Mouse (Mus musculus): Measurements from ENCODE around the gene Gpi1.
A peak's percentile ranks its signal among the peaks of the same experiment; 100 is the strongest.
"Not testable (repeated sequence)": the region's sequence is repeated elsewhere in the genome, so short reads cannot be mapped to it uniquely, and the experiment has no call there.

Gene Gpi1

DNA sequence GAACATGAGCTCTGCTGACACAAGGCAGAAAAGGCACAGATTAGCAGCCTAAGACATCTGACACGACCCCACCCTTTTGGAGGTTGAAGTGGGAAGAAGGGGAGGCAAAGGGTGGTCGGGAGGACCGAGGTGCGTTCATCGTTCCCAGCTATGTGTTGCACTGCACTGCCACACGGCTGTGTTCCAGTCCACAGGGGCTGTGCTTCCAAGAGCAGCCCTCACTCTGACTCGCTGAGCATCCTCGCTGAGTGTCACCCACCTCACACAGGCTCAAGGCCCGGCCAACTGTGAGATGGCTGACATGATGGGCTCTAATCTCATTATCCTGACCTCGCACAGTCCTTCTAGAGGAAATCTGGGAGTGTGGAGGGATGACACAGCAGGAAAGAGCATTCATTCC, 13.7 kb downstream of the Gpi1 start:
- Histone ChIP-seq H3K27me3 (ENCODE audit: control insufficient read depth, insufficient read depth, low read length, poor library complexity, severe bottlenecking) (no peaks in the 10 kb centered on the region), H3K36me3 (ENCODE audit: control insufficient read depth, insufficient read depth, low read length, poor library complexity, severe bottlenecking) (peaks cover 16% of the 10 kb centered on the region)
- DNase-seq (ENCODE audit: low read depth, low spot score) = no peak

DNA sequence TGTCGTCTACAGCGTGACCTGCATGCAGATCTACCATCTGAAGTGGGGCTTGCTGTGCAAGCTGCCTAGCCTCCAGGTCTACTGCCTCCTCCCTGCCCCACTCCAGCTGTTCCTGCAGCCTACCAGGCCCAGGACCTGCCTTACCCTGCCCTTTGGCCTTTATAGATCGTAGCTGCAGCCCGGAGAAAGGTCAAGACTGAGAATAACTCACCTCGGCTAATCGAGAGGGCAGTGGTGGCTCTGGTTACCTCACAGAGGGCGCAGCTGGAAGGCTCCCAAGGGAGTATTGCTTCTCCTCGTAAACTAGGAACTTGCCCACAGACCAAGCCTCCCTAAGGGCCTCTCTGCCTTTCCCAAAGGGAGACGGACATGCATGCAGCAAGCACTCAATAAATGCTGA, 14.7 kb downstream of the Gpi1 start:
- Histone ChIP-seq H3K27me3 (ENCODE audit: control insufficient read depth, insufficient read depth, low read length, poor library complexity, severe bottlenecking) (no peaks in the 10 kb centered on the region), H3K36me3 (ENCODE audit: control insufficient read depth, insufficient read depth, low read length, poor library complexity, severe bottlenecking) (peaks cover 13% of the 10 kb centered on the region)
- no peak for DNase-seq (ENCODE audit: low read depth, low spot score)

DNA sequence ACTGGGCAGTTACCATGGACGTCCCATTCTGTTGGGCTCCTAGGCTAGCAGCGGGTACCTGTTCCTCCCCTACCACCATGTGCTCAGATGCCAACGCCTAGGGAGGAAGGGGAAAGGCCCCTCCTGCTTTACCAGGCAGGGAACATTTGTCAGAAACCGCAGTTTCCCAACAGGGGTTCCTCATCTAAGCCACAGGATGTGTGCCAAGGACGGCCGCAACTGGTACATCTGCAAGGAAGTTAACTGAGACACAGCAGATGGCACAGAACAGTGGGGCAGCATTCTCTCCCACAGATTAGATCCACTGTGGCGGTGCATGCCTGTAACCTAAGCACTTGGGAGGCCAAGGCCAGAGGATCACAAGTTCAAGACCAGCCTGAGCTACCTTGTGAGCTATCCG, 15.5 kb downstream of the Gpi1 start:
- H3K36me3 ChIP-seq (ENCODE audit: control insufficient read depth, insufficient read depth, low read length, poor library complexity, severe bottlenecking) = peaks cover 11% of the 10 kb centered on the region
- no peak for DNase-seq (ENCODE audit: low read depth, low spot score)
- no peaks in the 10 kb centered on the region for H3K27me3 ChIP-seq (ENCODE audit: control insufficient read depth, insufficient read depth, low read length, poor library complexity, severe bottlenecking)

DNA sequence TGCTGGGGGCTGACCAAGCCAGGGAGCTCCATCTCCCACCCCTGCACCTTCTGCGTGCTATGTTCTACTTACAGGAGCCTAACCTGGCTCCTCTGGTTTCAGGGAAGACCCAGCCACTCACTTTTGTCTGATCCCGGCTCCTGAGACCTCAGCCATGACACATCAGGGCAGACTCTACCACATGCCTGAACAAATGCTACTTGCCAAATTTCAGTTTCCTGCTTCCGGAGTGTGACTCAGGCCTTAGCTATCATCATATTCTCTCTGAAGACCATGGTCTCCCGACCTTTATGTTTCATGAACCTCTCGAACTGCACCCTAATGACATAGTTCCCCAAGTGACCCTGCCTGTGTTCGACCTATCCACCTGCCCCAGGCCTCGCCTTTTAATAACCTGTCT, 16.9 kb downstream of the Gpi1 start:
- DNase-seq (ENCODE audit: low read depth, low spot score) = no peak
- H3K36me3 ChIP-seq (ENCODE audit: control insufficient read depth, insufficient read depth, low read length, poor library complexity, severe bottlenecking) = peaks cover 11% of the 10 kb centered on the region
- no peaks in the 10 kb centered on the region for H3K27me3 ChIP-seq (ENCODE audit: control insufficient read depth, insufficient read depth, low read length, poor library complexity, severe bottlenecking)

DNA sequence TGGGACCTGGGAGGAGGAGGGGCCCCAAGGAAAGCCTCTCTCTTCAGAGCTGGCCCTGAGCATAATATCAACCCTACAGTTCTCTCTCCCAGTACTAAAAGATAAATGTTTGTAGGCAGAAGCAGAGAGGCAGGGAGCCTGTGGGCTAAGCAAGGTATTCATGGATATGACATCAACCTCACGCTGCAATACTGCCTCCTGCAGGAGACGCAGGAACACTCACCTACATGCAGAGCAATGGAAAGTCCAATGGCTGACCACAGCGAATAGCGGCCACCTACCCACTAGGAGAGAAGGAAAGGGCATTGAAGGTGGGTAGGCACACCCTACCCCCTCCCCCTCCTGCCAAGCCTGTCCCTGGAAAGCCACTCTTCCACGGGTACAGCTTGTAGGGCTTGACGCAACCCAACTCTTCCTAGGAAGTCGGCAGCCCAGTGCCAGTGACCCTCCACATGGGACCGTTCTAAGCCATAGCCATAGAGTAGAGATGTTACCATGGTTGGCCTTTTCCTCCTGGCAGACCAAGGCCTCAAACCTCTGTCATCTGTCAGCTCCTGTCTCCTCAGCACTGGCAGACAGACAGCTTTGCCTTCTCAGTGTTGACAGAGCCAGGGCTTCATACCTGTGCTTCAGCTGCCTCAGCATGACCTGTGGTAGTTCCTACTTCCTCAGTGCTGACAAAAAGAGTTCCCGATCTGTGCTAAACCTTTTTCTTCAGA, 21.9 kb downstream of the Gpi1 start:
- Histone ChIP-seq H3K27me3 (ENCODE audit: control insufficient read depth, insufficient read depth, low read length, poor library complexity, severe bottlenecking) (no peaks in the 10 kb centered on the region), H3K36me3 (ENCODE audit: control insufficient read depth, insufficient read depth, low read length, poor library complexity, severe bottlenecking) (peaks cover 22% of the 10 kb centered on the region)
- DNase-seq (ENCODE audit: low read depth, low spot score) = peak; percentile 29

DNA sequence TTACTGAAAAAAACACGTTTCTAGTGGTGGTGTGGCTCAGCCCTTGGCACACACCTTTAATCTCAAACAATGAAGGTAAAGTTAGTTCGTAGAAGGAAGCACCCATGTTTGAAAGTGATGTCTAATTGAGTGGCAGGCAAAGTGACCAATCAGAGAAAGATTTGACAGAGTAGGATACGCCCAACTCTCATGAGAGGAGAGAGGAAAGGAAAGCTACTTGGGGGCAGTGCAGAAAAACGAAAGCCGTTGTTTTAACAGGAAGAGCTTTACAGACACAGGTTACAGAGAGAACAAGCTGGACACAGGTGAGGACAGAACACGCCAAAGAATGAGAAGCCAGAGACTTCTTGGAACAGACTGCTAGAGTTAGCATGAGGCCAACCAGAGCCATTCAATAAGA, 23.8 kb downstream of the Gpi1 start:
- peaks cover 29% of the 10 kb centered on the region for H3K36me3 ChIP-seq (ENCODE audit: control insufficient read depth, insufficient read depth, low read length, poor library complexity, severe bottlenecking)
- no peaks in the 10 kb centered on the region for H3K27me3 ChIP-seq (ENCODE audit: control insufficient read depth, insufficient read depth, low read length, poor library complexity, severe bottlenecking)
- DNase-seq (ENCODE audit: low read depth, low spot score) = no peak

DNA sequence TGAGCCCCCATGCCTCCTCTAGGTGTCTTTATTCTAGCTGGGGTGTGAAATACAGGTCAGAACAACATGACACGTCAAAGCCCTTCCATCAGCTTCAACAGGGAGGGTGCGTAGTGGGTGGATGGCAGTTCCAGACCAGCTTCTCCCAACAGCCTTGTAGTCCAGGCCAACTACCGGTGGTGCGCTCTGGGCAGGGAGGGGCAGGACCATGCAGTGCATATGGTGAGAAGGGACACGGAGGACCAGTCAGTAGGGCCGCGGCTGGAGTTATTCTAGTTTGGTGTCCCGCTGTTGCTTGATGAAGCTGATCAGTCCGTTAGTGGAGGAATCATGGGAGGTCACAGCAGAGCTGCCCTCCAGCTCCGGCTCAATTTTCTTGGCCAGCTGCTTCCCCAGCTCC, 28.0 kb downstream of the Gpi1 start:
- DNase-seq (ENCODE audit: low read depth, low spot score); H3K27me3 ChIP-seq (ENCODE audit: control insufficient read depth, insufficient read depth, low read length, poor library complexity, severe bottlenecking): not testable (repeated sequence)
- H3K36me3 ChIP-seq (ENCODE audit: control insufficient read depth, insufficient read depth, low read length, poor library complexity, severe bottlenecking) = peaks cover 29% of the 10 kb centered on the region

DNA sequence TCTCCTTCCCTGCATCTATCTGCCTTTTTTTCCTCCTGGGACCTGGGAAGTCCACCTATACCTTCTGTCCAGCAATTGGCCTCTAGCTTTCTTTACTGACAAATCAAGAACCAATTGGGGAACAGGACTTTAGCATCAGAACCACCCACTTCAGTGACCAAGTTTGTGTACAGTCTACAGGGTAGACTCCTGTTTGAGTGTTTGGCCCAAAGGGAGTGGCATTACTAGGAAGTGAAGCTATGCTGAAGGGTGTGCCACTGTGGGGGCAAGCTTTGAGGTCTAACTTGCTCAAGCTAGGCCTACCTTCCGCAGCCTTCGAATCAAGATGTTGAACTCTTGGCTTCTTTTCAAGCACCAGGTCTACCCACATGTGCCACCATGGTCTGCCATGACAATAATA, 29.3 kb downstream of the Gpi1 start:
- Histone ChIP-seq H3K27me3 (ENCODE audit: control insufficient read depth, insufficient read depth, low read length, poor library complexity, severe bottlenecking) (no peaks in the 10 kb centered on the region), H3K36me3 (ENCODE audit: control insufficient read depth, insufficient read depth, low read length, poor library complexity, severe bottlenecking) (peaks cover 25% of the 10 kb centered on the region; the same call in 1 of the 2 replicates)
- no peak for DNase-seq (ENCODE audit: low read depth, low spot score)

DNA sequence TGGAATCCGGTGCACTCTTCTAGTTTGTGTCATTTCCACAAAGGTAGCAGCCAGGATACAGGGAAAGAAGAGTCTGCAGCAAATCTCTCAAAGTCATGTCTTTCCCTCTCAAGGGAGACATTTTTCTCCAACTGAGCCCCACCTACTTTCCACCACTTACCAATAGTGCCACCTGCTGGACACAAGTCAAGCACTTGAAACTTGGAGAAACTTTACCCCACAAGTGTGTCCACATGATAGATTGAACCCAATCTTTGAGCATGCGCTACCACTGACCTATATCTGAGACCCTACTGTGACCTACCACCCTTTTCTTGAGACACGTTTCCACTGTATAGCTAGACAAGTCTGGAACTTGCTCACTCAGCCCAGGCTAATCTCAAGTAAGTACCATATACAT, 31.8 kb downstream of the Gpi1 start:
- no peaks in the 10 kb centered on the region for H3K27me3 ChIP-seq (ENCODE audit: control insufficient read depth, insufficient read depth, low read length, poor library complexity, severe bottlenecking)
- peak; percentile 86 for DNase-seq (ENCODE audit: low read depth, low spot score)
- peaks cover 10% of the 10 kb centered on the region; the same call in 1 of the 2 replicates for H3K36me3 ChIP-seq (ENCODE audit: control insufficient read depth, insufficient read depth, low read length, poor library complexity, severe bottlenecking)

DNA sequence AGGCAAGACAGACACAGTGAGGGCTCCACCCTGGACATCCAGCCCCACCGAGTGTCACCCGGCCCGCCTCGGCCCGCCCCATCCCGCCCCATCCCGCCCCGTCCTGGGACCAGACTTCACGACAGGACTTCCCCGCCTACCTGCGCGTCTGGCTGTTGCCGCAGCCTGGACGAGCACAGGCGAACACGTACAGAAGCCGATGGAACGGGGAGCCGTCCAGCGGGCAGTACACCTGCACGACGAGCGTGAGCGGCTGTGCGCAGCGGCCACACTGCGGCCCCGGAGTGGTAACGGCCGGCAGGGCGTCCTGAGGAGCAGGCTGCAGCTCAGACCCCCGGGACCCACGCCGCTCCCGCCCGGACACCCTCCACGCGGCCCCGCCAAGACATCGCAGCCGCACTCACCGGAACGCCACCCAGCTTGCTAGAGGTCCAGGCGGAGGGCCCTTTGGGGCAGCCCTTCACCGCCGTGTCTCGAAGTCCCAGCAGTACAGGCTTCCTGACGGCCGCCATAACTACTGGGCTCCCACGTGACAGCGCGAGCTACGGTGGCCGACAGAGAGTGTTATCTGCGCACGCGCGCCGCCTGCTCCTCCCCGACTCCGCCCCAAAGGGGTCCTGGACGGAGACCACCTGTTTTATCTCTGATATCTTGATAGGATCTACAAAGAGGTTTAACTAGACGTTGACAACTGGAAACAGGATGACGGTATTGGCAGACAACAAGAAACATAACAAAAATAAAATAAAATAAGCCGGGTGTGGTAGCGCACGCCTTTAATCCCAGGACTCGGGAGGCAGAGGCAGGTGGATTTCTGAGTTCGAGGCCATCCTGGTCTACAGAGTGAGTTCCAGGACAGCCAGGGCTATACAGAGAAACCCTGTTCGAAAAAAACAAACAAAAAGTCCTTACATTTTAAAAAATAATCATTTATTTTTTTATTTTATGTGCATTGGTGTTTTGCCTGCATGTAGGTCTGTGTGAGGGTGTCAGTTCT, 33.7 kb downstream of the Gpi1 start, which contains the start of gene Pdcd2l:
Gene Pdcd2l (minus strand): TSS at position 530 of the 997 bp plus-strand sequence.
- no peaks in the 10 kb centered on the region for H3K27me3 ChIP-seq (ENCODE audit: control insufficient read depth, insufficient read depth, low read length, poor library complexity, severe bottlenecking)
- DNase-seq (ENCODE audit: low read depth, low spot score) = peak; percentile 93
- H3K36me3 ChIP-seq (ENCODE audit: control insufficient read depth, insufficient read depth, low read length, poor library complexity, severe bottlenecking) = peaks cover 3% of the 10 kb centered on the region; the same call in 1 of the 2 replicates

DNA sequence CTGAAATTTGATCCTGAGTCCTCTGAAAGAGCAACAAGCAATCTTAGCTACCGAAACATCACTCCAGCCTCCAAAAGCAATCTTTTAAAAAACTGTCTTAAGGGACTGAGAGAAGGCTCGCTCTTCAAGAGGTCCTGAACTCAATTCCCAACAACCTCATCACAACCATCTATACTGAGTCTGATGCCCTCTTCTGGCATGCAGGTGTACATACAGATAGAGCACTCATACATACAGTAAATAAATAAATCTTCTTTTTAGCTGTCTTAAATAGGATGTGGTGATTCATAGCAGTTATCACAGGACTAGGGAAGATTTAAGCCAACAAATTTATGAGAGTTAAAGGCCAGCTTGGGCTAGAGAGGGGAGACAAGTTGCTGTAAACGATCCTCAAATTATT, 34.5 kb downstream of the Gpi1 start:
- peak; percentile 37 for DNase-seq (ENCODE audit: low read depth, low spot score)
- peaks cover 3% of the 10 kb centered on the region; the same call in 1 of the 2 replicates for H3K36me3 ChIP-seq (ENCODE audit: control insufficient read depth, insufficient read depth, low read length, poor library complexity, severe bottlenecking)
- no peaks in the 10 kb centered on the region for H3K27me3 ChIP-seq (ENCODE audit: control insufficient read depth, insufficient read depth, low read length, poor library complexity, severe bottlenecking)

DNA sequence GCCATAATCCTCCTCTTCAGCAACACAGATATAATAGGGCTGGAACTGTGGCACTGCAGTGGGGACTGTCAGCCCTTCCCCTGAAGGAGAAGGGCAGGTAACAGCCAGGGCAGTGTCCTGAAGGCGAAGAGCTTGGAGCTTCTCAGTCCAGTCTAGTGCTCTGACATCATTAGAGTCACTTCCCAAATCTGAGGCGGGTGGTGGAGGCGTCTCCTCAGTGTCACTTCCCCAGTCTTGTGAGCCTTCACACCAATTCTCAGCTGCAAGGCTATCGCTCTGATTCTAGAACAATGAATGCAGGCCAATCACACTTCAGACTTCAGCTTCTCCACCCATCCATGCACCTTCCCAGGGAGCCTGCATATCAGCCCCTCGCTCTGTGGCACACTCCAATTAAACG, 37.3 kb downstream of the Gpi1 start:
- H3K36me3 ChIP-seq (ENCODE audit: control insufficient read depth, insufficient read depth, low read length, poor library complexity, severe bottlenecking) = peaks cover 3% of the 10 kb centered on the region; the same call in 1 of the 2 replicates
- no peaks in the 10 kb centered on the region for H3K27me3 ChIP-seq (ENCODE audit: control insufficient read depth, insufficient read depth, low read length, poor library complexity, severe bottlenecking)
- DNase-seq (ENCODE audit: low read depth, low spot score) = peak; percentile 40

DNA sequence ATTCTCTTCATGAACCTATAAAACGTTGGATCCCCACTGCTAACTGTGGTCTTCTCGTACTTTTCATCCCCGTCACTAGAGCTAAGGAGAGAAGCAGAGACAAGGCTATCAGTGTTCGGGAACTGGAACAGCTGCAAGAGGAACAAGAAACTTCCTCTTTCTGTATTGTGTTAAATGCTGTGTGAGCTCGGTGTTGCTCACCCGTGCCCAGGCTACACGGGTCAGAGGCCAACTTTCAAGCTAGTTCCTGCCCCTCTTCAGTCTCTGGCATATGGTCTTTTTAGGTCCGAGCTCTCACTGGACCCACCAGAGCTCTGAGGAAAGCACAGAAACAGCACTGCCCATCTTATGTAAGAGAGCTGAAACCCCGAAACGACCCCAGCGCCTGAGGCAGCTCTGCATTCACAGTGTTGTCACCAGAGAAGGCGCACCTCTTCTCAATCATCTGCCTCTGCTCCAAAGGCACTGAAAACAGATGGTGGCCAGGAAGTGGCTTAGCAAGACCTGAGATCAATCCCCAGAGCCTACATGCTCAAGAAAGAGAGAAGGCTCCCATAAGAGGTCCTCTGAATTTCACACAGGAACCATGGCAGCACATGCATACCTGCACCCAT, 40.7 kb downstream of the Gpi1 start:
- DNase-seq (ENCODE audit: low read depth, low spot score) = peak; percentile 69
- peaks cover 5% of the 10 kb centered on the region for H3K36me3 ChIP-seq (ENCODE audit: control insufficient read depth, insufficient read depth, low read length, poor library complexity, severe bottlenecking)
- no peaks in the 10 kb centered on the region for H3K27me3 ChIP-seq (ENCODE audit: control insufficient read depth, insufficient read depth, low read length, poor library complexity, severe bottlenecking)

DNA sequence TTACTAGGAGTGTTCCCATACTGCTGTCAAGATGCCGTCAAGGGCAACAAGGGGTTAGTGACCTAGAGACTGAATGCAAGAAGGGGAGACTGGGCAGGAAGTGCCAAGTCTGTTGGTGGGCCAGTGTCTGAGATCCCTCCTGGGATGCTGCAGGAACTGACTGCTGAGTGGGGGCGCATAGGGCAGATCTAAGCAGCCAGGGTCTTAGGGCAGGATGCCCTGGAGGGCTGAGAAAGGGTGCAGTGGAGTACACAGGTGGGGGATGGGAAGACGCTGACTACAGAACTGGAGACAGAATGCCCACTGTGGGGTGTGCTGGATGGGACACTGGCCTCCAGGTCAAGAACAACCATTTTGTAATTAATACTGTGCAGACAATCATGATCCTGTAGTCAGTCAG, 46.3 kb downstream of the Gpi1 start:
- Histone ChIP-seq H3K27me3 (ENCODE audit: control insufficient read depth, insufficient read depth, low read length, poor library complexity, severe bottlenecking) (no peaks in the 10 kb centered on the region), H3K36me3 (ENCODE audit: control insufficient read depth, insufficient read depth, low read length, poor library complexity, severe bottlenecking) (peaks cover 2% of the 10 kb centered on the region)
- DNase-seq (ENCODE audit: low read depth, low spot score) = no peak

DNA sequence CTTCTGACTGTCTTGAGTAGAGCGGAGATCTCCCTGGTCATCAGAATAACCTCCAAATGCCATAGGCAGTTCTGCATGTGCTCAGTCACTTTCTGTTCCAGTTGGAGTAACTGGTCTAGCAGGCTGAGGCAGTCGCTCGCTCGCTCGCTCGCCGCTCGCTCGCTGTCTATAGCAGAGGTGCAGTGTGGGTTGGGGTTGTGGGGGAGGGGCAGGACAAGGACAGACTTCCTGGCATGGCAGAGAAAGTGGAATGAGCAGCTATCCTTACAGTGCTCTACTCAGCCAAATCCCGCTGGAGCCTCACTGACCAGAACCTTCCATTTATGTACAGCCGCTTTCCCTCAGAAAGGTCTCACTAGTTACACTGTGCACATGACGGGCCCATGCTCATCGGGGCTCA, 46.8 kb downstream of the Gpi1 start:
- H3K27me3 ChIP-seq (ENCODE audit: control insufficient read depth, insufficient read depth, low read length, poor library complexity, severe bottlenecking) = no peaks in the 10 kb centered on the region
- no peak for DNase-seq (ENCODE audit: low read depth, low spot score)
- peaks cover 2% of the 10 kb centered on the region for H3K36me3 ChIP-seq (ENCODE audit: control insufficient read depth, insufficient read depth, low read length, poor library complexity, severe bottlenecking)

All from splenic B cell, adult 2 months (primary cell).